Mouse (Mus musculus) activated CD4-positive, CD25-positive, alpha-beta regulatory T cell, adult 4 months (primary cell): ENCODE data around the gene Trim44. TPM values are rescaled to one million over a fixed set of nuclear protein-coding genes. Genes with fewer than 3 reads are reported as not detected.

Experiments used
- ATAC-seq: one replicate; pipeline ENCODE4 v1.8.0; 2017
- polyA plus RNA-seq, 2 experiments: library from polyadenylated mRNA; unstranded; fragments of 100-300 nt; shearing (Covaris generic); gene quantifications; one replicate each; pipeline ENCODE4 v1.2.1; 2017

Gene Trim44
- polyA plus RNA-seq = 1 to 10 TPM; 5.7 to 6.8 TPM

DNA sequence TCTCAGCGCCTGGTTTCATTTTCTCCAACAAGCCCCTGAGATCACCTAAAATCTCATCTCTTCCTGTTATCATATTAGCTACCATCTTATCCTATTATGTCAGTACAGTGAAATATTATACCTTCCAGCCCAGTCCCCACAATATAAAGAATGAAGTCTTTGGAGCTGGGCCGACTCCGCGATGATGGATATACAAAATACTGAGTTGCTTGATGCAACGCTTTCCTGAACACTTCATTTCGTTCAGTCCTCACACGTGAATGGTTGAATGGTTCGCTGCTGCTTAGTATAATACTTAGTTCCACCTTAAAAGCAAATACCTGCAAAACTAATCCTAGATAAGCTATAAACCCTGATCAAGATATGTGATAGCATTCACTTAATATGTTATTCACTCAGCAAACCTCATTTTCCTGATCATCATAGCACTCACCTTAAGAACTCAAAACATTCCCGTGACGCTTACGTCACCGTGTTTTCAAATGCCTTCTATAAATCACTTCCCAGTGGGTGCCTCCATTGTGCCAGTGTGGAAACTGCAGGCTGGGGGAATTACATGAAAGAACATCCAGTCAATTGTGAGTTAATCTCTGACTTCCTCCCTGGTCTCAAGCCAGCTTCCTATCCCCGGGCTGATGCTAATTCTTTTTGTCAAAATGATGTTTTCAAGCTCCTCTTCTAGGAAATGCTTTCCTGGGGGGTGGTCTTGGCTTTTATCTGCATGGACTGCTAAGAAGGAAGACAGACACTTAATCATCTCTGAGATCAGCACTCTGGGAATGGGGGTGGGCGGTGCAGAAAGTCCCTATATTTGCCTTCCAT lies at the start of gene Trim44:
Gene Trim44 (minus strand): TSS at position 466 of the 822 bp plus-strand sequence.
- ATAC-seq = no peak

DNA sequence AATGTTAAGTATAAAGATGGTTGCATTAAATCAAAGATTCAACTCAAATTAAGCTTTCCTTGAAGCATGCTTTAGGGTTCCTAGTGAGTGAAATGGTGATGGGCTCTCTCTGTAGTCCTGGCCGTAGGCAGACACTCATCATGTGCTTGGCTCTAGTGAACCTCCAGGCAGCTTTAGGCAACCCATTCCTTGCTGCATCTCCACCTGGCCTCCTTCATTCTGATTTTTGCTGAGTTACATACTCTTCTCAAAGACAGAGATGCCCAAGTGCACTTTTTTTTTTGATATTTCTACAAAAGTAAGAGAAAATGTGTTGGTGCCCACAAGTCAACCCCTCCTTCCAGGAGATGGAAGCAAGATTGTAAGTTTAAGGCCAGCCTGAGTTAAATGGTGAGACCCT lies 47.5 kb upstream of the Trim44 start:
- ATAC-seq = no peak

GRCm38 (mm10) chr2:102453447-102453846 lies 45.8 kb upstream of the Trim44 start:
- ATAC-seq = peak; percentile 51

DNA sequence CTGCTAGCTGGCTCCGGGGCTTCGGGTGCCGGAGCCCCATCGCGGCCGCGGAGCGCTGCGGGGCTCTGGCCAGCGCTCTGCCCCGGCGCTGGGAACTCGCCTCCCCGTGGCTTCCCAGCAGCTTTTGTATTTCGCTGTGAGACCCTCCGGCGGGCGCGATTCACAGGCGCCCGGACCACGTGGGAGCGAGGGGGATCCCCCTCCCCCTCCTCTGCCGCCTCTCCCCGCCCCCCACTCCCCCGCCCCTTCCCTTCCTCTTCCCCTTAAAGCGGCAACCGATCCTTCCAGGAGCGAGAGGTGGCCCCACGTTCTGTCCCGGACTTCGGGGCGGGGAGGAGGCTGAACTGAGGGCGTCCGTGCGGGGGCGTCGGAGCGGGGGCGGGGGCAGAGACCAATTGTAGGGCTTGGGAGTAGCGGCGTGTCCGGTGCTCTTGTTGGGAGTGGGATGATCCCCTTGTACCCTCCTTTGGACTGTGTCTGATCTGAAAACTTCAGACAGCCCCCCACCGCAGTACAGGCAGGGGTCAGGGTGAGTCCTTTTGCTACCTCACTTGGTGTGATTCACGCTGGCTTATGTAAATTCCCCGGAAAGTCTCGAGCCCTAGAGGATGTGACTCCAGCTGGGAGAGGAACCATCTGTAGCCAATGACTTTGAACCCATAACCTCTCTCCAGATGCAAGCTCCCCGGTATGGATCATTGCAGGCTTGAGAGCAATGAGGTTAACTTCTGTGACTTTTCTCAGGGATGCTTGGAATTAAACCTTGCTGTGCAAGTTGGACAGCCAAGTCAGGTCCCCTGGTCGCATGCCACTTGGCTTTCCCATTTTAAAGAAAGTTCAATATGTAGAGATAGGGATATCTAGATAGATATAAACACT lies 44.3 kb upstream of the Trim44 start, which contains the start of gene Fjx1:
Gene Fjx1 (minus strand): TSS at position 829 of the 879 bp plus-strand sequence.
- ATAC-seq = no peak

- peak; percentile 32 for ATAC-seq
These were observed 43.4 kb upstream of the Trim44 start for GRCm38 (mm10) chr2:102450761-102451670.

DNA sequence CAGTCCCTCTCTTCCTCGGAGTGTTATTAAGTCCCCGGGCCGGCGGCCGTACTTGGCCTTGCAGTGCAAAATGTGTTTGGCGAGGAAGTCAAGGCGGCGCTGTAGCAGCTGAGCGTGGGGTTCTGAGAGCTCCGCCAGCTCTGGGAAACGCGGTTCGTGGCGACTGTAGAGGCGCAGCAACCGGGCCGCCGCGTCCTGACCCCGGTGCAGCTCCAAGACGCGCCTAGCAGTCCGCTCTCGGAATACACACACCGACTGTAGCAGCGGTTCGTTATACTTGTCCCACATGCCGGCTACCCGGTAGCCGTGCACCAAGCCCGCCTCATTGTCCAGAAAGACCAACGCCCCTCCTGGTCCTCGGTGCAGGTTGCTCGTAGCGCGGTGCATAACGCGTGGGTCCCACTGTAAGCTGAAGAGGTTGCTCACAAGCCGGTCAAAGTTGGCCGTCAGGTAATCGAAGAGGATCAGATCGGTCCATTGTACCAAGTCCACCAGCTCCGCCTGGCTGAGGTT lies 42.7 kb upstream of the Trim44 start:
- no peak for ATAC-seq

DNA sequence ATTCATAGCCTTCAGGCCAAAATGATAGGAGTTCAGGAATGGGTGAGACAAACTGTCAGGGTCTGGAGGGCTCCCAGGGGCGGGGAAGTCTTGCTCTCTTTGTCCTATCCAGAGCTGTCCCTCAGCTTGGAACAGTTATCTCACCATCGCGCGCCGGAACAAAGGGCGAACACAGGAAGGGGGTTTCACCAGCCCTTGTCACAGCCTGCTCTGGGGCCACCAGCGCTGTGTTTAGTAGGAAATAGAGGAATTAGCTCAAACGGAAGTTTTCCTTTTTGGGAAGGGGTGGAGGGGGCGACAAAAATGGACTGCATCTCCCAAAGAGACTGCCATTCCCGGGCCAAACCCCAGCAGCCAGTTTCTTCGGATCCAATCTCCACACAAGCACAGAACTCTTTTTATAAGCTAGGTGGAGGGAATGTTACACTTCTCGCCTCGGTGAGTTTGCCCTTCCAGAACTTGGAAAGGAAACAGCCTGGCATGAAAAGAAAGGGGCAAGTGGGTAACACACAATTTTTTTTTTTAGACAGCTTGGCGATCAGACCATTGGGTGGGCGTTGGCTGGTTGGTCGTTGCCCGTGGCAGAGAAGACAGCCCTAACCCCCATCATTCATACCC lies 42.1 kb upstream of the Trim44 start:
- no peak for ATAC-seq

DNA sequence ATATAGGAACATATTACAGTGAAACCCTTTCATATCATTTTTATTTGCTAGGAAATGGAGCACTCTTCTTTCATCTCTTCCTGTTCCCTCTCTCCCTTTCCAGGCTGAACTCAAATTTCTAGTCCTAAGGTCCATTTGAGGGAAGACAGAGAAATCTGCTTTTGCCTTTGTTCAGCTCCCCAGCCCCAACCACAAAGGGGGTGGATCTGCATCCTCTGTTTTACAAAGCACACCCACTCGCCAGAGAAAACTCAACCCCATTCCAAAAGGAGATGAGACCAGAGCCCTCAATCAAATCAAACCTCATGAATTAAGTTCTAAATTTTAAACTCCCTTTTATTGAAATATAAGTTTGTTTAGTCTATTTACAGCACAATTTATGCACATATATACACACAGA lies 41.4 kb upstream of the Trim44 start:
- ATAC-seq = no peak

GRCm38 (mm10) chr2:102447831-102448230 lies 40.2 kb upstream of the Trim44 start:
- ATAC-seq = no peak

DNA sequence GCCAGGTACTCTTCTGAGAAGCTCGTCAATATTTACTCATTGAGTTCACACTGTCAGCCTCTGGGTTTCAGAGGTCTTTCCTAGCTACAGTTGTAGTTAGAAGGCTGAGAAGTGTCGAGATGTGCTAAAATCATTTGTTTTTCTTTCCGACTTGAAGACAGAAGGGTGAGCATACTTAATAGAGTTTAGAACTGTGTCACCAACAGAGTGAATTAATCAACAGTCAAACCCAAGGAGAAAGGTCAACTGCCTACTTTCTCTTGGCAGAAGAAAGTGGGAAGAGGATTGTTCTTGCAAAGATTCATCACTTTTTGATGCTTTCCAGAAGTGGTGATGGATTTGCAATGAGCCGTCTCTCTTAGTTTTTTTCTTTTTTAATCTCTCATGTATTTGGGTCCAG lies 39.2 kb upstream of the Trim44 start:
- no peak for ATAC-seq

DNA sequence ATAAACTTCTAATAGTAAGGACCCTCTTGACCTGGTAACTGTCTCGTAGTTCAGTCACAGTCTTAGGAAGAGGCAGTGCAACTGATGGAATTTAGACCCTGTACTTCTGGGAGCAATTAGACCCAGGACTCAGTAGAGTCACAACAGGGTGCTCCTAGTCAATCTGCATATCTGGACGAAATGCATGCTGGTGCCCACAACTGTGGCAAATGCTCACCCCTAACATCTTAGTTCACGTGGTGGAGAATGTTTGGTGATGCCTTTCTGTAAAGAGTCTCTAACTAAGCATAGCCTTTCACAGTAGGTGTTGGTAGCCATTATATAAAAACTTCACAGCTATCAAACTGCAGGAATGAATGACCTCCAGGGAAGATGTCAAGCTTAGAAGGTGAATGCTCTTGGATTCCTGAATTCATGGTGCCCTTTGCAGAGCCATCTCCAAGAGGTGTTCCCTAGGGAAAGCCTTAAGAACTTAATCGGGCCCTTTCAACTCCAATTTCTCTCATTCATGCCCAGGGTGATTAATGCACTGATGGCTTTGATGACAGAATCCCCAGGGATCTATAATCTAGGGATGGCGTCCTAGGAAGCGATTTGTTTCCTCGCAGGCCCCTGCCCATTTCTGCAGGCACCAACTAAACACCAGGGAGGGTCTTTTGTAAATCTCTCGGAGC lies 29.9 kb upstream of the Trim44 start:
- ATAC-seq = no peak

GRCm38 (mm10) chr2:102433879-102434278 lies 26.3 kb upstream of the Trim44 start:
- ATAC-seq = no peak

- ATAC-seq = no peak
These were observed 23.5 kb upstream of the Trim44 start for GRCm38 (mm10) chr2:102431084-102431483.

GRCm38 (mm10) chr2:102427974-102428373 lies 20.3 kb upstream of the Trim44 start:
- ATAC-seq = no peak

- no peak for ATAC-seq
These were observed 18.8 kb upstream of the Trim44 start for GRCm38 (mm10) chr2:102426434-102426833.

DNA sequence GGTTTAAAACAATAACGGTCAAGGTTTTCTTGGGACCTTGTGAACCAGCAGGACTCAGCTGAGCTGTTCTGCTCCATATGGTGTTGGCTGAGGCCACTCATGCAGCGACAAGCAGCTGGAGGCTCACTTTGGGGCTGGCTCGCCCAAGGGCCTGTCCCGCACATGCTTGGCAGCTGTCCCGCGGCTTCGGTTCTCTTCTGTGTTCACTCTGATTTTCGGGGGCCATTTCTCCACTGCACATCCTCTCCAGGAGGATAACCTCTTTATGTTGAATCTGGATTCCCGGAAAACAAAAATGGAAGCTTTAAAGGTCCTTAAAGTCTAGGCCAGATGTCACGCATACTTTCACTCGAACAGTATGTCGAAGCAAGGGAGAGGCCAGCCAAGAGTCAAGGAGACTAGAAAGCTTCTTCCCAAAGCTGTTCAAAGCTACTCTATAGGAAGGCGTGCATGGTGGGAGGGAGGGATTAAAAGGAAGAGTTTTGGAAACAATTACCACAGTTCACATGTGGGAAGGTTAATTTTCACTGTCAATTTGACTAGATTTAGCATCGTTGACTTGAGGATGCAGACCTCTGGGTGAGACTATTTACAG lies 8.6 kb upstream of the Trim44 start:
- no peak for ATAC-seq

DNA sequence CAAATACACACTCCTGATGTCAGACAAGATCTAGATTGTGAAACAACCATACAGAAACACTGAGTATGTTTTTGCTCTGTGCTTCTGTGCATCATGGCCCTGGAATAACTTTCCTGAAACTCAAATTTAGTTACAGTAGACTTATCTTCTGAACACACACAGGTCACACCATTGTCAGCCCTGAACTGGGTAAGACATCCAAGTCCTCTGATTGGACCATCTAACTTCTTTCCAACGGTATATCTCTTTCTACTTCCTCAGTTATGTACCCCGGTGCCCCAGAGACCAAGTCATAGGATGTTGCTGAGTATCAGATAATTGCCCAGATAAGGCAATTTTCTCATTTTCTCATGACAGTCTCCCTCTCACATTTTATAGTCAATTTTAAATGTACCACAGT lies 5.1 kb upstream of the Trim44 start:
- ATAC-seq = no peak

DNA sequence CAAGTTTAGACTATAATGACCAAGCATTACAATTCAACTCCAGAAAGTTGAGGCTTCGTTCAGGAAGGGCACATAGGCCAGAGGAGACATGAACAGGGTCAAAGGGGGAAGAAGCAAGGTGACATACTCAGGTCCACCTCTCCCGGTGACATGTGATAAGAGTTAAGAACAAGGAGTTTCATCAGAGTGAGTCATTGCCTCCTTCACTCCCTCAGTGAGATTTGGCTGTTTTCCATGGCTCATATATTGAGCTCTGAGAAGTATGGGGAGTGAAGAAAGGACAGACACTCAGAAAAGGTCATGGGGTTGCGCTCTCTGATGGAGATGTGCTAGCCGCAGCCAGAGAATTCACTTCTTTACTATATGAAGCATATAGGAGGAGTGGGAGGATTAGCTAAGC lies 3.0 kb upstream of the Trim44 start:
- ATAC-seq = no peak

DNA sequence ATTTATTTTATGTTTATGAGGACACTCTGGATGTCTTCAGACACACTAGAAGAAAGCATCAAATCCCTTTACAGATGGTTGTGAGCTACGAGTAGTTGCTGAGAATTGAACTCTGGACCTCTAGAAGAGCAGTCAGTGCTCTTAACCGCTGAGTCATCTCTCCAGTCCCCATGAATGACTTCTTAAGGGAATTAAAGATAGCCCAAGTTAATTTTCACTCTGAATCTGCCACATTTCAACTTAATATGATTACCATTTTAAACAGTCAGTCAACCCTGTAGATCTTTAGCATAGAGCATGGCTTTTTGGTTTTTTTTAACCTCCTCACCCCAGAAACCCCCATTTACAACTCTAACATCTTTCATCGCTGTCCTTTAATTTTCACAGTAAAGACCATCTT lies 2.1 kb upstream of the Trim44 start:
- no peak for ATAC-seq
